Mouse (Mus musculus) gastrocnemius, postnatal 10 days (tissue): ENCODE results near the gene Cox7a2l. TPM values are rescaled to one million over a fixed set of nuclear protein-coding genes. Genes with fewer than 3 reads are reported as not detected.

Experiments
- DNase-seq: peaks from one replicate; pipeline ENCODE4 v3.0.0; 2021; ENCODE audit warnings: mixed read lengths
- long read RNA-seq, 2 experiments: library from polyadenylated mRNA; stranded (forward); transcript quantifications; one replicate each; pipeline ENCODE4 v2.0.0; 2021
- total RNA-seq, 2 experiments: library from RNA; stranded (reverse); gene quantifications; 2 replicates each; pipeline ENCODE4 v1.2.3; 2021

Gene Cox7a2l
- 100 to 1,000 TPM; 140 TPM for total RNA-seq
- long read RNA-seq, experiment 1, transcript Cox7a2l-202 (4 exons, 1,129 nt) = minor isoform, 8 of 67 reads
- long read RNA-seq, experiment 1, transcript Cox7a2l-201 (3 exons, 1,076 nt) = major isoform, 58 of 67 reads
- long read RNA-seq, experiment 1, partial matches to known transcripts = 0 of 67 reads
- long read RNA-seq, experiment 1, other reads (novel, unspliced or antisense) = 1 of 67 reads
- long read RNA-seq, experiment 2, transcript Cox7a2l-201 (3 exons, 1,076 nt) = major isoform, 60 of 70 reads
- long read RNA-seq, experiment 2, partial matches to known transcripts = 0 of 70 reads
- long read RNA-seq, experiment 2, other reads (novel, unspliced or antisense) = 7 of 70 reads

DNA sequence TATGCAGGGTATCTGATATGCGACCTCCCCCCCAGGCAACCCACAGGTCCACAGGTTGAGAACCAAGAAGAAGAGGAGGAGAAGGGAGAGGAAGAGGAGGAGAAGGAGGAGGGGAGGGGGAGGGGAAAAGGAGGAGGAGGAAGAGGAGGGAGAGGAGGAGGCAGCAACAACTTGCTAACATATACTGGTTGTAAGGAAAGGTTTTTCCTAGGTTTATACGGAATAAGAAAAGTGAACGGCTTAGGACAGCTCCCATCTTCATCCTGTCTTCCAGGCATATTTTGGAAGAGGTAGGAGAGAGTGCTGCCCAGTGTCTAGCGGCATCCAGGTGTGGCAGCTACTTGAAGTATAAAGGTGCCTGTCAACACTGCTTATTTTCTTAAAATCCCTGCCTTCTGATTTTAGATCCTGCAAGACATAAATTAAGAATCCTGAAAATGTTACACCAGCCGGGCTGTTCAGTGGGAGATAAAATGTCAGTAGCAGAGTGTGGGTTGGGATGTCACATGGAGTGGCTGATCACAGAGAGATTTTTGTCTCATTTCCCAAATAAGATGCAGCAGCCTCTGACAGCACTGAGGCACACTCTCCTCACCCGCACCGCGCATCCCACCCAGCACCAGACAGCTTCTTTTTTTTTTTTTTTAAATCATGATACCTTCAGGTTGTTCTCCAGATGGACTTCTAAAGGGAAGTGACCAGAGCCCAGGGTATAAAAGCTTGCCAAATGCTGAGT is at the start of gene Cox7a2l:
Gene Cox7a2l, minus strand, starts transcription at position 51 of the 736 bp plus-strand sequence.
- no peak for DNase-seq

DNA sequence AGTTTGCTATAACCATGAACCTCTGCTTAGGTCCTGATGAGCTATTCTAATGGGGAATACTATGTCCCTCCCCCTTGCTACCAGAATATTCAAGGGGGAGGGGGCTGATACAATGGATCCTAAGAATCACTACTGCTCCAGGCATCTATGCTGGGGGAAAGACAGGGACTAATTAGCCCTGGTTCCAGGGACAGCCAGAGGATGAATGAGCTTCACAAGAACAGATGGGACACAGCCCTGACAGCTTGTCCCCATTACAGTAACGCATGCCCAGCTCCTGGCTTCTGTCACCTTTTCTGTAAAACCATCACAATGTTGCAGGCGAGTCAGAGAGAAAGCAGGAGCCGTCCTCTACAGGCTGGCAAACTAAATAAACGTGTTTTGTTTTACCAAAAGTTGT is 48.4 kb upstream of the Cox7a2l start:
- DNase-seq = no peak

DNA sequence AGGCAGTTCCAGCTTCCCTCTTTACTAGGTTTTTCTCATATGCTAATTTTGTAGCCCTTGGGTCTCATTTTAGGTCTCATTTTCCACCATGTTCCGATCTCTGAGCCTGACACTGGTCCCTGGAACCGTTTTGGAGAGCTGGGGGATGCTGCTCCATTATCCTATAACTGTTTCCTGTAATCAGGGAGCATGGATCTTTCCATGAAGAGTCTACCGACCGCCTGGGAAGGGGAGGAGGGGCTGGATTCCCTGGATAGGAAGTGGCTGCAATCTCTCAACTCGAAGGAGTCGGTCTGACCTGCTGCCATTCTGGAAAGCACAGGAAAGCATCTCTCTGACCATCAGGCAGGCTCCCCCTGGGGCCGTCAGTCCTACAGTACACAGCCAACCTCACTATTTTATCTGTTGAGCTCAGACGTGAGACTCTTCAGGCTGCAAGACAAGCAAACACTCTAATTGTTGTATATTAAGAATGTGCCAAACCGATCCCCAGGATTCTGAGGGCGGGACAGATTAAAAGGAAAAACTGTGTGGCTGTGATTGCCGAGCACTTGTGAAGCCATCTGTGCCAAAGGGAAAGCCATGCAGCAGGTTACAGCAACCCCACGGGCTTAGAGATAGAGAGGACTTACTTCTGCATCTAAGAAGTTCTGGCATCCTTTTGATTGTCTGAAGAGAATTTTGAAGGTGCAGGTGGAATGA is 47.1 kb upstream of the Cox7a2l start:
- DNase-seq = no peak

DNA sequence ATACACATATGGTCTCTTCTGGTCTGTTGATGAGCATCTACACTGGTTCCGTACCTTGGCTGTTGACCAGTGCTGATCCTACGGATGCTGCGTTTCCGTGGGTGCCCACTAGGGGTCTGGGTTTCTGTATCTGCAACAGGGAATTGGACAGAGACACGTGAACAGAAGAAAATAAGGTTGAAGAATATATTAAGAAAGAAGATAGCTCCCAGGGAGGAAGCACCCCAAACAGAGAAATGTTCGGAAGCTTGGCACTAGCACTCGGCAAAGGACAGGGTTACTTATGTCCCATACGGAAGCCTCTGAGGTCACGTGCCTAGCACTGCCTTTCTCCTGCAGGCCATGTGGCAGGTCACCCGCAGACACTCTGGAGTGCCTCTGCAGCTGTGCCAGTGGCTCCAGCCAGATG is 46.6 kb upstream of the Cox7a2l start:
- peak; percentile 54 for DNase-seq

DNA sequence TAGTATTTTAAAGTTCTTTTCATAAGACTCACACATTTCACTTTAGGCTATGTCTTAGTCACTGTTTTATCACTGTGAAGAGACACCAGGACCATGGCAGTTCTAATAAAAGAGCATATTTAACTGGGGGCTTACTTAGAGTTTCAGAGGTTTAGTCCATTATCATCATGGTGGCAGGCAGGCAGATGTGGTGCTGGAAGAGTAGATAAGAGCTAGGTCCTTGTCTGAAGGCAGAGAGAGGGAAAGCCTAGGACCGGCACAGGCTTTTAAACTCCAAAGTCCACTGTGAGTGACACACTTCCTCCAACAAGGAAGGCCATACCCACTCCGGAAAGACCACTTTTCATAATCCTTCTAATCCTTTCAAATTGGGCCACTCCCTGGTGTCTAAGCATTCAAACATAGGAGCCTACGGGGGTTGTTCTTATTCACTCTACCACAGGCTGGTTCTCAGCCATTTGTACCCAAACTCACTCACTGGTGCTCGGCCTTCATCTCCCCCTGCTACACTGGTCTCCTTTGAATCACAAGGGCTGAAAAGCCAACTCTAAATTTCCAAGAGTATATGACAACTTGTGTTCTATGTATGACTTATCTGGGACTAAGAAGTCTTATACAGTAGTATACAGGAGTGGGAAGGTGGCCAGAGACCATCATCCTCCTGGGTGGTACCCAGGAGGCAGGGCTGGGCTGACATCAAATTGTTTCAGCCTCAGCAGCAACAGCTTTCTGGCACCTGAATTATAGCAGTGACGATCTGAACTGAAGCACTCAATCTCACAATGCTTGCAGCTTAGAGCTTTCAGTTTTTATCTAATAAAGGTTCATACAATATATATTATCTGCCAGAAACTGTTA is 45.3 kb upstream of the Cox7a2l start:
- no peak for DNase-seq

DNA sequence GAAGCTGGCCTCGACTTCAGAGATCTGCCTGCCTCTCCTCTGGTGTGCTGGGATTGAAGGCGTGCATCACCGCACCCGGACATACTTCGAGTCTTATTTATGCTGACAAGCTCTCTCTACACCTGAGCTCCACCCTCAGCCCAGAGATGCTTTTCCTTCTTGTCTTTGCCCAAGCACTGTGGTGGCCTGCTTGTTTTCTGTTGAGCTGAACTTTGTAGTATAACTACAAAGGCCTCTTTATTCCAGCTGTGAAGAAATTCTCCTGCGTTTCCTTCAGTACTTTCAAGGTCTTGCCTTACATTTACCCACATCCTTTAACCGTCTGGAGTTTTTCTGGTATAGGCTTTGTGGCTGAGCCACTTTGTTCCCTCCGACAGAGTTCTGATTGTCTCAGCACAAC is 42.0 kb upstream of the Cox7a2l start:
- DNase-seq = no peak

DNA sequence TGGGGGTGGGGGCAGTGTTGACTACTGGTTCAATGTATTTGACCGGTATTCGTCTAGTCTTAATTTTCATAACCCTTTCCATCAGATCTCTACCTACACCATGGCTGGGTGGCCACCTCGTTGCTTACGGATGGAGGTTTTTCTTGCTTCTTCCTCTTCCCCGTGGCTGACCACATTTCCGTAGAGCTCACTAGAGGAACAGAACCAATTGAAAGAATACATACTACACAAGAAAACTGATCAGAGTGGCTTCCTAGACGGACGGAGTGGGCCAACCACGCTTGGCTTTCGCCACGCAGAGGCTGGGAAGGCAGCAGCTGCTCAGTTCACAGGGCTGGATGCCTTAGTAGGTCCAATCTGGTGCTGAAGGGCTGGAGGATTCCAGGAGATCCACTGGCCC is 38.7 kb upstream of the Cox7a2l start:
- DNase-seq = no peak

DNA sequence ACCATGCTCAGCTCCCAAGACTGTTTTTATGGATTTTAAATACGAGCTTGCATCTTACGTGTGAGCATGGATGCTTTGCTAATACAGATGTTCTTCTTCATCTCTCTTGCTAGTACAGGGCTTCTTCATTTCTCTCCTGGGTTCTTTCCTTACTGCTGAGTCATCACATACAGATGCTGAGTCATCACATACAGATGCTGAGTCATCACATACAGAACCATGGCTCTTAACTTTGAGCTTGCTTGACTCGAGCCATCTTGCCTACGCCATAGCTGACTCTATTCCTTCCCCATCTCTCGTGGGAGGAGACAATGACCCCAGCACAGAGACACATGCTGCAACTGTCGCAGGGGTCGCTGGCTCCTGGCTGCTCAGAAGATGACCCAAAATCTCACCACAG is 37.9 kb upstream of the Cox7a2l start:
- no peak for DNase-seq

DNA sequence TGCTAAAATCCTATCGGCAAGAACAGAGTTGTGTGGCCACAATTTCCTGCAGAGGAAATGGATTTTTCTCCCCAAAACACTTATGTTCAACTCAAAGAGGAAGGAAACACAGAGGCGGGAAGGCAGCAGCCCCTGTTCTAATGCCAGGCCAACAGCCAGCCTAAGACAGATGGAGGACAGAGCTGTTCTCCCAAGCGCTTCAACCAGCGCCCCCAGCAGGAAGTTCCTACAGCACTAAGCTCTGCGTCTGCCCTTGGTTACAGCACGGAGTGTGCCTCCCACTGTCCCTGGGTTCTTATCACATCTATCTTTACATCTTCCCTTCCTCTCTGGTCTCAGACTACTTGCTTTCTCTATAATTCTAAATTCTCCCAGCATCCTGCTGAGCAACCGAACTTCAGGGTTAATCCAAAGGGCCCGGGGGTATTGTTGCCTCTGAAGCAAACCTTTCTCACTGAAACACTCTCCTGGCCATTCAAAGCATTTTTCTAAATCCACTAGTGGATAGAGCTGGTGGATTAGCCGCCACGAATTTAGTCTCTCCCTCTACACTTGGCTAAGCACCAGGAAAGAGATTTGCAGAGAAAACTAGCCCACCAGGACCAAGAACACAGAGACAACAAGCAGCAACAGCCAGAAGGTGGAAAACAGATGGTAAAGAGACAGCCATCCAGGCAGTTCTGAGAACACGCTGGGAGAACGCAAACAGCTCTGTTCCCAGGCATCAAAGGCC is 31.5 kb upstream of the Cox7a2l start:
- DNase-seq = no peak

DNA sequence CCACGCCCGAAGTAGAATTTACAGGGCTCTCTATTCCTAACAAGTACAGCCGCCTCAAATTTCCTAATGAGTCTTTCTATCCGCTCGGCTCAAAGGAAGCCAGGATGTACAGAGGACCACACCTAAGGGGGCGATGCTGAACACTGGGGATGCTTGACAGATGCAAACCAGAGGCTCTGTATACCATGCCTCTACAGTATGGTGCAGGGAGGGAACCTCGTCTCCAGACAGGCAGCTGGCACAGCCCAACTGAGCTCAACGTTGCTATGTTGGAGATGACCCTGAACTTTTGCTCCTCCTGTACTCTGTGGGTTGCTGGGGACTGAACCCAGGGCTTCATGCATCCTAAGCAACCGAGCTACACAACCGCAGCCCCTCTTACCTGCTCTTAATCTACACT is 30.0 kb upstream of the Cox7a2l start:
- no peak for DNase-seq

DNA sequence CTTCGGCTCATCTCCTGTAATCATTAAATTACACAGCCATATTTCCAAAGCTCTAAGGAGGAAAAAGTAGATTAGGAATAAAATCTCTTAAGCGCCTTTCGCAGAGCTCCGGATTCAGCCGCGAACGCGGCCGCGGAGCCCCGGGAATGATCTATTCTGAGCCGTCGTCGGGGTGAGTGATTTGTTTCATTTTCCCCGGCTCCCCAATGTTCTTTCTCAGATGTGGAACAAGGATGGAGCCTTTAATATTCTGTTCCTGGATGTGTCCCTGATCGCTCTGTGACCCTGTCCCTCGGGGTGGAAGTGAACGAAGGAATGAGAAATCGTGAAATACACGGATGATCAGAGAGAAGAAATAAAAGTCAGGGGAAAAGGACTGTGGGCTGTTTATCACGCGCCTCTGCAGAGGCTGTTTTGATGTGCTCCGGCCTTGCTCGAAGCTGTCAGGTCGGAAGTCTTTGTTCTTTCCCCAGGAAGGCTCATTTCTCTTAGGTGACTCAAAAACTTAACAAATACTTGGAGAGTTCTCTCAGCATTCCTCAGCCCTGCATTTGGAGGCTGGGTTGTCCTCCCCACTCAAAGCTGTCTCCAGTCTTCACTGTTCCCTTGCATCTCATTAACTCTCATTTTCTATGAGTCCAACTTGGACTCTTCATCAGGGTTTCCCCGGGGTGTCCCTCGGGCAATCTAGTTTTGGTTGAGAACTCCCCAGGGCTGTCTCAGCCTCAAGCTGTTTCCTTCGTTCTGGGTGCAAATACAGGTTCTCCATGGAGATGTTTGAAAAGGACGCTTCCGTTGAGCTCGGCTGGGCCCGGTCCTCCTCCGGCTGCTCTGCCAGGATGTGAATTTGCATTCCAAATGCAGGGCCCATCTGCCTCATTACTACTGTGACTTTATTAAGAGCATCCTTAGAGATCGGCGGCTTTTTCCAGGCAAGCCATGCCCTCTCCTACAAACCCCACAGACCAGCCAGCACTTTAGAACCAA is 28.9 kb upstream of the Cox7a2l start:
- no peak for DNase-seq

DNA sequence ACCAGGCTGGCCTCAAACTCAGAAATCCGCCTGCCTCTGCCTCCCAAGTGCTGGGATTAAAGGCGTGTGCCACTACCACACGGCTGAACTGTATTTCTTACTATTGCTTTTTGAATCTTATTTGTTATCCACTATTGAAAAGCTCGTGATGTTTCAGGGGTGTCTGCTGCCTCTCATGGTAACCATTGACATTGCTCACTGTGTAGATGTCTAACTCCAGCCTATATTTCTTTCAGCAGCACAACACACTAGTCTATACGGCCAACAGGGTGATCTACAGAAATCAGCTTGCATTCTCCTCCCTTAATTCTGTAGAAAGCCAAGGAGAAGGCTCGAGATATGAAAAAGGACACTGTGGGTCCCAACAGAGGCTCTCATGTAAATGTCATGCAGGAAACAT is 28.1 kb upstream of the Cox7a2l start:
- DNase-seq = no peak

DNA sequence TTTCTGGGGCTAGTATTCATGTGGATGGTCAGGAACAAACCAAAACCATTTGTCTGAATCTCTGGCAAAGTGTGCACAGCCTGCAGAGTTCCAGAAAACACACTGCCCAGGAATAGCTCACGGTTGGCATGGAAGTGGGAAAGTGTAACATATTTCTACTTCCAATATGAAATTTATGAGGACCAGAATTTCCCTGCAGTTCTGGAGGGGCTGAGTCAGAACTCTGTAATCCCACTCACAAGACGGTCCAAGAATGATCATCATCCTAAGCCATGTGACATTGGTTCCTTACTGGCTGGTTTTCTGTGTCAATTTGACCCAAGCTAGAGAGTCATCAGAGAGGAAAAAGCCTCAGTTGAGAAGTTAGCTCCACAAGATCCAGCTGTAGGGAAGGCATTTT is 25.3 kb upstream of the Cox7a2l start:
- no peak for DNase-seq

DNA sequence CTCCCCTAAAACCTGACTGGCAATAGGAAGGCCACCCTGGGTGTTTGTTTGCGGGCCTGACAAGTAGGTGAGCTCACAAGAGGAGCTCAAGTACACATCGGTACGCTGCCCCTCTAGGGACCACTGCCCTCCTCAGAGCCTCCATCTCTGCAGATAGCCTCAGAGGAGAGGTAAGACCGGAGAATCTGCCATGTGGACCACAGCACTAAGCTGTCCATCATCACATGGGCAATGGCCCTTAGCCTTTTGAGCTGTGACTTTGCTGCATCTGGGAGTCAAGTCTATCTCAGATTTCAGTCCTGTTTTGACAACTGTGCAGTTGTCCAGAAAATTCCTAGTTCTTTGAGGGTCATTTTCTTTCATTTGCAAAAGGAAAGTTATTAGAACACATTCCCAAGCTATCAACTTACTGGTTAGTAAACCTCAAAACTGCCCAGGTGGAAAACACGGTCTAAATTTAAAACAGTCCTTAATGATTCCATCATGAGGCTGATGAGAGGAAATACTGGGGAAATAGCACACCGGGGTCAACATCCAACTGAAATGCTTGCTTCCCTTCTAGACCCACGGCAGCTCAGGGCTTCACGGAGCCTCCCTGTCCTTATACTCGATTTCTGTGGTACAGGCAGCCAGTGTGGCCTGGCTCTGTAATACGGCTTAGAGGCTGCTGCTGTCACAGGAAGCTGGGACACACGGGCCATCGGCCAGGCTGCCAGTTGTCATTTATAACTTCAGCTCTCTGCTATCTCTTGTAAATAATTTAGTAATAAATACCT is 22.3 kb upstream of the Cox7a2l start:
- DNase-seq = no peak

DNA sequence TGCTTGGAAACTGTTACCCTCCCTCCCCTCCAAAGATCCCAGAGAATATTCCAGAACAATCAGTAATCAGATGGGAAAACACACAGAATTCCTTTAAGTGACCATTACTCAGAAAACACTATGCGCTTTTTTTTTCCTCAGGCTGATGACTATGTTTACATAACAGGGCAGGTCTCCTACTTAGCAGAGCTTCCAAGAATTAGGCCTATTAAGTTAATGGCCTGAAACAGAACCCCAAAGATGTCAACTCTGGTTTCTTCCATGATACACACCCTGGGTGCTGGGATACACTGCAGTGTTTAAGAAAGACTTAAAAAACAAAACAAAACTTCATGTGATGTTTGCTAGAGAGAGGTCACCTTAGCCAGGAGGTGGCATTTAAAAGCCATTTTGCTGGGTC is 21.6 kb upstream of the Cox7a2l start:
- DNase-seq = no peak

DNA sequence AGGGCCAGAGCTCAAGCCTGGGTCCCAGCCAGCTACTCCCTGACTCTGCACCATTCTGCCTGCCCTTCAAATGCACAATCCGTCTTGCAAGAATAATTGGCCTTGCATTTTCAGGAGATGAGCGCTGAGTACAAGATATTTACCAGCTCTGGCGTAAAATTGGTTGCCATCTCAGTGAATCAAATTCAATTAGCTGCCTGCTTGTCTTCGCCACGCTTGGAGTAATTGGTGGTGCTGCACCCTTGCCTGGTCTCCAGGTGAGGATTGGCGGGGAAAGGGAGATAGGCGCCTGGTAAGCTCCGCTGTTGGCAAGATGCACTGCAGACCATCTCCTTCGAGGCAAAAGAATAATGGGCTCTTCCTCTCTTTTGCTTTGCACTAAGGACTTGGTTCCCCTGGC is 21.0 kb upstream of the Cox7a2l start:
- no peak for DNase-seq

DNA sequence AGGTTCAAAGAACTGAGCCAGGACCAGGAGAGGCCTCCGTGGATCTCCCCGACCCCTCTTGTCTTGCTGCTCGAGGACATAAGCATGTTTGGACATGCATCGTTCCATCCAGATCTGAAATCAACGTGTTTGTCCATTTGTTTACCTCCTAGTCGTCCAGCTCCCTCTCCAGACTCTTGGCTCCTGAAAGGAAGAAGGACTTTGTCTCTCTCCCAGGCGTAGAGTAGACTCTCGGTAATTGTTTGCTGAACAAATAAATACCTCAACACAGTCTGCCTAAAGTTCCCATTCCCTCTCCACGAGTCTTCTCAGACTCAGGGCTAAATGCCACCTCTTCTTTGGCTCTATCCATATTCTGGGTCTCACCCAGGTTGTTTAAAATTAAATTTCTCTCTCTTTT is 16.0 kb upstream of the Cox7a2l start:
- DNase-seq = no peak

DNA sequence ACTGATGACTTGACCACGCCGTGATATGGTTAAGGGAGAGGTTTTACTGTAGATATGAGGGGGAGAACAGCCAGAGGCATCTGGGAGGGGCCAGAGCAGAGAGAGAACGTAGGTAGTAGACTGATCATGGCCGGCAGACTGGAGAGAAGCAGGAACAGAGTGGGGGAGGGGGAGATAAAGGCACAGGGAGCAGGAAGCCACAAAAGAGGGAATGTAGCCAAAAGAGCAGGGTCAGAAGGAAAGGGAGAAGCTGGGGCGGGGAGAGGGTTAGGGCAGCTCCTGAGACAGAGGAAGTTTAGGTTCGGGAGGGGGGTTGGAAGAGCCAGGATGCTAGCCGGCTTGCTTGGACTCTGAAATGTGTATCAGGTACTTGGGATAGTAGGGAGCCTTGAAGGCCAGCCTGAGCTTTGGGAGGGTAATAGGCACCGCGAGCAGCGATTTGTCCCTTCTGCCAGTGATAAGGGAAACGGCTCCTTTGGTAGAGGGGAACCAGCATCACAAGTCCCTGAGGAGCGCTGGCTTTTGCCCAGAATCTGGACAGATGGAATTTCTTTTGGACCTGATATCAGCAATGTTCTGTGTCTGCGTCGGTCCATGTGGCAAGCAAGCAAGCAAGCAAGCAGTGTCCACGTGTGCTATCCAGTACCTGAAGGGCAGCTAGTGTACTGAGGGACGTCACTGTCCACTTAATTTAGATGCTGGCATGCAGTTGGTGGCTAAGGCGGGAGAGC is 10.7 kb upstream of the Cox7a2l start:
- DNase-seq = no peak
